Mouse (Mus musculus) testis, adult 2 months (tissue): ENCODE results near the gene Gmfb.

Experiments used
- CTCF ChIP-seq: fragments of 200-500 bp; IDR thresholded peaks from 2 replicates; pipeline ENCODE4 v1.5.1; 2012; ENCODE audit warnings: low read depth, mild to moderate bottlenecking, inconsistent platforms, low read length, moderate library complexity; ENCODE audit not compliant: control insufficient read depth, insufficient read depth, insufficient replicate concordance
- POLR2A ChIP-seq: fragments of 200-500 bp; IDR thresholded peaks from 2 replicates; pipeline ENCODE4 v1.6.1; 2012; ENCODE audit warnings: low read depth, mild to moderate bottlenecking, inconsistent platforms, low read length, moderate library complexity; ENCODE audit not compliant: control insufficient read depth

GRCm38 (mm10) chr14:46787787-46788504 lies 34.1 kb downstream of the Gmfb start, which contains the start of gene Cnih1:
- TF ChIP-seq CTCF: peak; percentile 52
- TF ChIP-seq POLR2A: peak; percentile 50
